Mouse (Mus musculus) forebrain, postnatal 0 days (tissue): ENCODE results near the gene Bmf. TPM values are rescaled to one million over a fixed set of nuclear protein-coding genes. Genes with fewer than 3 reads are reported as not detected.

Experiments
- ATAC-seq: fragments of 200-750 bp; cut with Nextera tagmentation; 2 replicates; pipeline ENCODE4 v1.8.0; 2017; ENCODE audit warnings: mild to moderate bottlenecking, moderate library complexity
- DNase-seq: peaks from one replicate; pipeline ENCODE4 v3.0.0-alpha.2; 2015
- H3K27ac ChIP-seq: fragments of 300-500 bp; sonication (generic); 2 replicates; pipeline ENCODE4 v1.5.1; 2014; ENCODE audit warnings: low read depth, mild to moderate bottlenecking, antibody characterized with exemption, low read length, moderate library complexity, mixed read lengths
- H3K27me3 ChIP-seq: fragments of 300-500 bp; sonication (generic); 2 replicates; pipeline ENCODE4 v1.6.1; 2014; ENCODE audit warnings: mild to moderate bottlenecking, low read length, mixed read lengths; ENCODE audit not compliant: insufficient read depth
- H3K36me3 ChIP-seq: fragments of 300-500 bp; sonication (generic); 2 replicates; pipeline ENCODE4 v1.6.1; 2014; ENCODE audit warnings: mild to moderate bottlenecking, moderate library complexity; ENCODE audit not compliant: insufficient read depth
- H3K4me1 ChIP-seq: fragments of 300-500 bp; sonication (generic); 2 replicates; pipeline ENCODE4 v1.6.1; 2014; ENCODE audit warnings: antibody characterized with exemption; ENCODE audit not compliant: insufficient read depth
- H3K4me2 ChIP-seq: fragments of 300-500 bp; sonication (generic); 2 replicates; pipeline ENCODE4 v1.6.1; 2014; ENCODE audit warnings: low read depth, mild to moderate bottlenecking, moderate library complexity
- H3K4me3 ChIP-seq: fragments of 300-500 bp; sonication (generic); 2 replicates; pipeline ENCODE4 v1.5.1; 2014; ENCODE audit warnings: low read depth, low read length, mixed read lengths
- H3K9ac ChIP-seq: fragments of 300-500 bp; sonication (generic); 2 replicates; pipeline ENCODE4 v1.6.1; 2014; ENCODE audit warnings: mild to moderate bottlenecking
- H3K9me3 ChIP-seq: fragments of 300-500 bp; sonication (generic); 2 replicates; pipeline ENCODE4 v1.6.1; 2016; ENCODE audit warnings: low read length
- CTCF ChIP-seq: sonication (generic); IDR thresholded peaks from 2 replicates; pipeline ENCODE4 v1.5.1; 2016; ENCODE audit warnings: antibody characterized with exemption, control low read depth, low read depth
- WGBS: fragments of 180-500 bp; shearing (Covaris S2); extraction: QIAGEN DNeasy Blood & Tissue Kit; methylation state at CpG from one replicate; pipeline ENCODE4 v1.1.7; 2014; 5-methylcytosine and 5-hydroxymethylcytosine counted together
- polyA plus RNA-seq: library from polyadenylated mRNA; unstranded; fragments of >200 nt; fragmentation: Nextera tagmentation; extraction: Ambion mirVana; gene quantifications from 2 replicates; pipeline ENCODE4 v1.2.1, GENCODE M21; 2015
- total RNA-seq: library from RNA; depleted of rRNA; stranded (reverse); fragments of >200 nt; gene quantifications from 2 replicates; pipeline ENCODE4 v1.2.3, GENCODE M21; 2014

Bmf gene
- total and polyA plus RNA-seq, 2 experiments from 2014 or later, result 1.3 to 6.6 TPM

GRCm38 (mm10) chr2:118551606-118552005, 2.1 kb upstream of the Bmf start:
- ATAC-seq (no peak), DNase-seq (no peak)
- Histone ChIP-seq H3K4me1 (no peaks in the 10 kb centered on the region), H3K27me3 (peaks cover 12% of the 10 kb centered on the region; the same call in 1 of the 2 replicates), H3K4me2 (no peak overlapping the region), H3K4me3 (no peak overlapping the region), H3K27ac (no peak overlapping the region), H3K9me3 (no peaks in the 10 kb centered on the region), H3K9ac (no peak overlapping the region), H3K36me3 (no peaks in the 10 kb centered on the region)
- WGBS, result 21% methylated on average over 2 of the region's 2 CpGs
- no peak for TF ChIP-seq CTCF

DNA sequence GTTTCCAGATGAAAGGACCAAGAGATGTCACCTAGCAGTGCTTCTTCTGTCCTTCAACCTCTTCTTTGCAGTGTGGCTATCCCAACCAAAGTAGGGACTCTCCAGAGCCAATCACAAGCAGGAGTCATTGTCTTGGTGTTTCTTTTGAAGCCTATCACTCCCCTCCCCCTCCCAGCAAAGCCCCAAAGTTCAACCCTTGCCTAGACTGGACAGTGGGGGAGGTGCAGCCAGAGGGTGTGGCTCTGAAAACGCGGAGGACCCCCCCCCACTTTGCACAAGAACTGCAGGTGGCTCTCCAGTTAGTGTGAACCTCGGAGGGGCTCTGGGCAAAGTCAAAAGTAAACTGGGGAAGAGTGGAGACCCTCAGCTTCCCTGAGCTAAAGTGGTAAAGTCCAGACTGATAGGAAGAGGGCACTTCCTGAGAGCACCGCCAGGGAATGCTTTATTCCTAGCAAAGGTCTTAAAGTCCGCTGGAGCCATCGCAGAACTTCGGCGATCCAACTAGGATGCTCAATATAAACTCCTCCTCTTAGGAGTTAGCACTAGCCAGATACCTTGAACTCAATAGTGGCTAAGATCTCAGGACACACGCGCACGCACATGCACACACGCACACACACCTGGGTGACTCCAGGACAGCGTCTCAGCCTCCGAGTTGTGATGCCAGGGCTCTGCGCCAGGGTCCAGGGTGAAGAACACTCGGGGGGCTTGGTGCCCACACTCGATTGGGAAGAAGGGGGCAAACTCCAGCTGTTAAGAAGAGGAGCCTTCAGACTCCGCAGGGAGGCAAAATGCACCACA, 866 bp downstream of the Bmf start:
- ATAC-seq (no peak), DNase-seq (no peak)
- Histone ChIP-seq H3K36me3 (no peaks in the 10 kb centered on the region), H3K27me3 (peaks cover 12% of the 10 kb centered on the region; the same call in 1 of the 2 replicates), H3K4me3 (peak overlapping the region; percentile 72), H3K9me3 (no peaks in the 10 kb centered on the region), H3K4me2 (peak overlapping the region; percentile 94), H3K9ac (peak overlapping the region; percentile 62; the same call in 1 of the 2 replicates), H3K4me1 (no peaks in the 10 kb centered on the region), H3K27ac (no peak overlapping the region)
- TF ChIP-seq CTCF, result peak; percentile 25; the same call in 1 of the 2 replicates
- 2% methylated on average over 18 of the region's 18 CpGs for WGBS

- WGBS, result 15% methylated on average over 9 of the region's 9 CpGs
- TF ChIP-seq CTCF, result no peak
- 0 out of 2 replicates have a peak overlapping the region, but pooled peaks have one; percentile 94 for H3K4me2 ChIP-seq
These were observed 1.9 kb downstream of the Bmf start for GRCm38 (mm10) chr2:118547541-118548016.

GRCm38 (mm10) chr2:118546798-118547165, 2.7 kb downstream of the Bmf start:
- no peaks in the 10 kb centered on the region for H3K36me3 ChIP-seq
- H3K27ac ChIP-seq, result no peak overlapping the region
- WGBS, result 56% methylated on average over 3 of the region's 3 CpGs
- TF ChIP-seq CTCF, result no peak
- DNase-seq (no peak), ATAC-seq (no peak)
- no peak overlapping the region for H3K4me3 ChIP-seq
- no peak overlapping the region for H3K9ac ChIP-seq
- peaks cover 12% of the 10 kb centered on the region; the same call in 1 of the 2 replicates for H3K27me3 ChIP-seq
- no peaks in the 10 kb centered on the region for H3K9me3 ChIP-seq
- H3K4me1 ChIP-seq, result no peaks in the 10 kb centered on the region
- H3K4me2 ChIP-seq, result no peak overlapping the region

More at GRCm38 (mm10) chr2:118547541-118548016, 1.9 kb downstream of the Bmf start:
- Histone ChIP-seq H3K4me3 (no peak overlapping the region), H3K4me1 (no peaks in the 10 kb centered on the region), H3K36me3 (no peaks in the 10 kb centered on the region), H3K9me3 (no peaks in the 10 kb centered on the region), H3K27me3 (peaks cover 12% of the 10 kb centered on the region; the same call in 1 of the 2 replicates), H3K9ac (no peak overlapping the region), H3K27ac (no peak overlapping the region)
- ATAC-seq, result no peak
- DNase-seq, result no peak

- H3K4me2 ChIP-seq, result no peak overlapping the region
These were observed 3.2 kb downstream of the Bmf start for GRCm38 (mm10) chr2:118546104-118546797.

GRCm38 (mm10) chr2:118545242-118546103, 4.0 kb downstream of the Bmf start:
- H3K27ac ChIP-seq, result no peak overlapping the region
- ATAC-seq, result peak; percentile 65

More at GRCm38 (mm10) chr2:118546104-118546797, 3.2 kb downstream of the Bmf start:
- Histone ChIP-seq H3K9me3 (no peaks in the 10 kb centered on the region), H3K4me1 (no peaks in the 10 kb centered on the region), H3K9ac (no peak overlapping the region), H3K36me3 (no peaks in the 10 kb centered on the region), H3K27me3 (peaks cover 12% of the 10 kb centered on the region; the same call in 1 of the 2 replicates), H3K27ac (no peak overlapping the region), H3K4me3 (no peak overlapping the region)
- WGBS, result 34% methylated on average over 5 of the region's 5 CpGs
- ATAC-seq (no peak), DNase-seq (no peak)
- TF ChIP-seq CTCF, result no peak

More at GRCm38 (mm10) chr2:118545242-118546103, 4.0 kb downstream of the Bmf start:
- no peaks in the 10 kb centered on the region for H3K9me3 ChIP-seq
- H3K4me2 ChIP-seq, result no peak overlapping the region
- H3K4me3 ChIP-seq, result no peak overlapping the region
- TF ChIP-seq CTCF, result peak; percentile 83
- peaks cover 12% of the 10 kb centered on the region; the same call in 1 of the 2 replicates for H3K27me3 ChIP-seq
- DNase-seq, result peak; percentile 86
- 19% methylated on average over 23 of the region's 23 CpGs for WGBS
- no peaks in the 10 kb centered on the region for H3K36me3 ChIP-seq
- H3K4me1 ChIP-seq, result no peaks in the 10 kb centered on the region
- no peak overlapping the region for H3K9ac ChIP-seq
